Mouse (Mus musculus): ENCODE measurements around the gene Ano5. TPM values are rescaled to one million over a fixed set of nuclear protein-coding genes. Genes with fewer than 3 reads are reported as not detected.

Ano5 gene
- polyA plus RNA-seq (2015; fragmentation: Nextera tagmentation; extraction: Ambion mirVana) = 0.99 and 1.4 TPM in 2 replicates

DNA sequence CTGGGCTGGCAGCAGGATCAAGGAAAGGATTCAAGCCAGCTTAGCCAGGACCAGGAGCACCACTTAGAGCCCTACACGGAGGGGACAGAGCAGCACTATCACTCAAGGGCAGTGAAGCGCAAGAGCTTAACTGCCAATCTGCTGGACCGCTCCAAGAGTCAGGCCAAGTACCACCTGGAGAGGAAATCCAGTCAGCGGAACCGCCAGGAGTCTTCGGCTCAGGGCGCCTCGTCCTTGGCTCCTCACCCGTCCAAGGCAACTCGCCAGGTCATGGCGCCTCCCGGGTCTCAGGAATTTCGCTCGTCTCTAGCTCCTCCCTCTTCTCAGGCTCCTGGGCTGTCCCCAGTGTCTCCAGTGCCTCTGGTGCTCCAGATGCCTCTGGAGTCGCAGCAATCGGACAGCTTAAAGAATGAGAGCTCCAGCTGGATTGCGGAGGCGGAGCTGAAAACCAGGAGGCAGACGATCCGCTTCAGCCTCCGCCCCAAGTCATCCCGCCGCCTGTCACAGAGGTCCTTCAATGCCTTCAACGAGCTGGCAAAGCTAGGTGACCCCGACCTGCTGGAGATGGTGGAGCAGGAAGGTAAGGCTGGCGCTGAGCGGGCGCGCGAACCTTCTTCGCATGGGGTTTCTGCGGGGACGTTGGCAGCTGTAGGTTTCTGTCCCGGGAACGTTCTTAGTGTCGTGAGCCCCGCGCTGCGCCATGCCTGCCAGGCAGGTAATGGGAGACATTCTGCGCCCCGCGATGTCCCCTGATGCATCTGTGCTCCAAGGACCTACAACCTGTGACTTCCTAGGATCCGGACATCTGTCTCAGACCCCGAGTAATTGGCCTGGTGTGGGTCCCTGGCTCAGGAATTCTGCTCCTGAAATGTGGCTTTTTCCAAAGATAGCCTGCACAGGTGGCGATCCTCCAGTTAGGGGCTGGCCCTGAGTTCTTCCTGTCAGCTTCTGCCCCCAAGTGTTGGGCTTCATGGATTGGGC is at the start of gene Ano5:
Ano5 (plus strand) TSS at position 359 of the 981 bp plus-strand sequence.

DNA sequence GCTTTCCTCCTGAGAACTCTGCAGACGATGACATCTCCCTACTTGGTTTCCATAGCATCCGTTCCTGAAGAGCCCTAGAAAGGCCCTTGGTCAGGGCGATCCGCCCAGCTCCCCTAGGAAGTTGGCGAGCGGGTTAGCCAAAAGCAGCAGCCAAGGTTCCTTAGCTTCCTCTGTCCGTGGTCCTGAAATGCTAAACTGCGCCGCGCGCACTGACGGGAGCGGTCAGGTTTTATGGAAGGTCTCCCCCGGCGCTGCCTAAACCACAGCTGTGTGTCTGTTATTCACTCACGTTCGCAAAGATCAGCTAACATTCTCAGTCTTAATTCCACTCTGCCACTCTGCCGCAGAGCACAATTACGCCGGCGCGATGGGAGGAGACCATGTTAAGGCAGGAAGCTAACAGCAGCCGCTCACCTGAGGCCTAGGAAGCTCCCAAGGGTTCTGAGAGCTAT is 110.9 kb downstream of the Ano5 start, which contains the start of gene Slc17a6:
Slc17a6 (plus strand) TSS at position 313 of the 452 bp plus-strand sequence.

Other genes starting within 250 kb of the Ano5 start
- gene Slc17a6, start 111.0 kb downstream of the Ano5 start, polyA plus RNA-seq (2015; fragmentation: Nextera tagmentation; extraction: Ambion mirVana) = not detected in 2 replicates